Mouse (Mus musculus) embryo, embryonic 9.5 days (tissue): ENCODE measurements at regions not wholly inside any gene's neighbourhood (a gene's known extent, or its start where the extent isn't known, plus 50 kb on each side); places are given as distances from the start of the nearest gene placed in this dataset.

Source experiments
- DNase-seq: peaks from one replicate; pipeline ENCODE4 v3.0.0-alpha.2; 2017; ENCODE audit errors: extremely low spot score

- DNase-seq, result peak; percentile 2
These were observed 59.2 kb downstream of the Areg start for GRCm38 (mm10) chr5:91198620-91199019.

- DNase-seq, result no peak
These were observed 61.0 kb downstream of the Areg start for GRCm38 (mm10) chr5:91200448-91200847.

DNA sequence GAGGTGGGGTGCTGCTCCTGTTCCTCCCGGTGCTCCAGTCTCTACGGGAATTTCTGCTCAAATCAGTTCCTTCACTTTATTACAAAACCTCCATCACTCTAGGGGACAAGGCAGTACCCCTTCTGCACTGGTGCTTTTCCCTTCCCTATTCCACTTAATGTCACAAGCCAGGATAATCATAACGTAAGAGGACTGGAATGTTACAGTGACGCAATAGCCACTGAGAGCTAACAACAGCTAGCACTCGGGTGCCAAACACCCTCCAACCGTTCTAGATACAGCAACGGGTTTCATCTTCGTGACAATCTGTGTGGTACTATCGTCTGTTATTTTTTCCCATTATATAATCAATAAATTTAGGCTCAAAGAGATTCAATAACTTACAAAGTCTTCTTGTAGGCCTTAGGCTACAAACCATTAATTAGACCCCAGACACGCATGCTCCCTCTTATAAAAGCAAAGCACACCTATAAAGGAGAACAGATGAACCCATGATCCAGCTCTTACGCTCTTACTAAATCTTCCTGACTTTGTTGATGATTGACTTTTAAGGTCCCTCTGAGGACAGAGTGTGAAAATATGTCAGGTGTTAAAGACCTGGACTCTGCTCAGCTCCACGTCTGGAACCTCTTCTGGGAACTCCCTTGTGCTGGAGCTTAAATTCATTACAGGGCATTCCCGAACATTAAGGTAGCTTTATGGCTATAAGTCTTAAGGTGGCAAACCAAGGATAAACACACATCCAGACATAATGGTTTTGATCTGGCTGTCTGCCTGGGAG, 65.0 kb downstream of the Areg start:
- DNase-seq, result no peak

DNA sequence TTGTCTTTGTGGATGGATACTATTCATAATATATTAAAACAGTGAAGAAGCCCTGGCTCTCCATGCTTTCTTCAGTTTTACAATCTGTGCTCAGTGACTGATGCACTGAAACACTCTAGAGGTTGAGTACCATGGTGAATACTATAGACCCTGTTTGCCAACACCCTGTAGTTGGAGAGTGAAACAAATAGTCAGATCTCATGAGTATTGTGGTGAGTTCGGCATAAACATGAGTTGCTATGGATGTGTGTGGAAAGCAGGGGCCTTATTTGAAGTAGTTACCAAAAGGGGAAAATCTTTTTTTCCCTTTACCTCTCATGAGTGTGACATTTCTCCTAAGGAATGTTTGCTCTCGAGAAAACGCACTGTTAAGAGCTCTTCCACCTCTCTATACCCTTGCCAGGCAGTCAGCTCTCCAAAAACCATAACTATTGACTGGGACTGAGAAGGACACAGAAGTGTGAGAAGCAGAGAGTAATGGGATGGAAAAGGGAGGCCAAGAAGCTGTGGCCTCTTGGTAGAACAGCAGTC, 66.0 kb downstream of the Areg start:
- DNase-seq, result no peak

DNA sequence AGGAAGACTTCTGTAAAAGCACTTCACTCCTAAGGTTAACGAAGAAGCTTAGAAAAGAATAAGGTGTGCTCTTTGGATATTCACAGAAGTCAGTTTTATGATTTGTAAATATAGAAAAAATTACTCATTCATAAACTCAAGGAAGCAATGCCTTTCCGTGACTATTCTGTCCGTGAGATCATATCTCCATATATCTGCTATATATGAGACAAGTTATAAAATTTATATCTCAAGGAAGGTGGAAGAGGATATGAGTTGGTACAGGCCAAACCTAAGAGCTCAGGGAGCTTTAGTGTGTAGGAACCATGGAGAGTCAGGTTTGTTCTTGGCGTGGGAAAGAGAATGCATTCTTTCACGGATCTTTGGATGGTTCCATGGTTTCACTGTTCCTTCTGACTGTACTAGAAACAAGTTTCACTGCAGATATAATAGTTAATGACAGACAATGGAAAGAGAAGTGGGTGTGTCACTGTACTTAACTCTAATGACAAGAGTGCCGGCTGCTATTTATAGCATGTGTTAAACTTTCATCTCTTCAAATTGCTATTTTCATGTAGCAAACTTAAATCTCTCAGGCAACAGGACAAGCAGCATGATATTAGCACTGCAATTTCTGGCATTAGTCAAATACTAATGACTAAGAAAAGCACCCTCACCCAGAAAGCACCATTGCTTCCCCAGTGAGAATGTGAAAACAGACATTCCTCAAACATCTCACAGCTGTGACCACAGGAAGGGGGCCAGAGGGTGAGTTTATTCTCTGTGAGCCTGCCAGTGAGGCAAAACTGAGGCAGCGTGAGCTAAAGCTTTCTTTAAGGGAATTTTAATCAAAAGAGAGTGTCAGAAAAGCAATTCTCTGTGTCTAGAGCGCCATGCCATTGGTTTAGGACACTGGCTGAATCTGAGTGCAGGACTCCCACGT, 67.4 kb downstream of the Areg start:
- no peak for DNase-seq

GRCm38 (mm10) chr5:91220174-91220573, 80.8 kb downstream of the Areg start:
- no peak for DNase-seq

- no peak for DNase-seq
These were observed 102.3 kb downstream of the Areg start for GRCm38 (mm10) chr5:91241656-91242055.

DNA sequence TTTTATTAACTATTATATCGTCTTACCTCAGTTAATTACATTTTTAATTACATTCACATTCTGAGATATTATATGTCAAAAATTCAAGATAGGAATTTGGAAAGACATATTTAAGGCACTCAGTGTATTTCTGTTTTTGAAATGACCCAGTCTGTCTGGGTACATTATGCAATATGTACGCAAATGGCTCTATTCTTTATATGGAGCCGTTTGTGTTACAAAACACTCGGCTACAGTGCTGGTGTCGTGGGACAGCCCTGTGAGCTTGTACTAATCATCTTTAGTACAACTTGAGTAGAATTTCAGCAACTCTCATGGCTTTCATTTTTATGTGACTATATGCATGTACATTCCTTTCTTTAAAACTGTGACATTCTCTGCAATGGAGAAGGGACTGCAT, 108.0 kb downstream of the Areg start:
- no peak for DNase-seq

- no peak for DNase-seq
These were observed 122.5 kb downstream of the Areg start for GRCm38 (mm10) chr5:91261895-91262294.

- DNase-seq, result no peak
These were observed 123.1 kb downstream of the Areg start for GRCm38 (mm10) chr5:91262526-91262925.

DNA sequence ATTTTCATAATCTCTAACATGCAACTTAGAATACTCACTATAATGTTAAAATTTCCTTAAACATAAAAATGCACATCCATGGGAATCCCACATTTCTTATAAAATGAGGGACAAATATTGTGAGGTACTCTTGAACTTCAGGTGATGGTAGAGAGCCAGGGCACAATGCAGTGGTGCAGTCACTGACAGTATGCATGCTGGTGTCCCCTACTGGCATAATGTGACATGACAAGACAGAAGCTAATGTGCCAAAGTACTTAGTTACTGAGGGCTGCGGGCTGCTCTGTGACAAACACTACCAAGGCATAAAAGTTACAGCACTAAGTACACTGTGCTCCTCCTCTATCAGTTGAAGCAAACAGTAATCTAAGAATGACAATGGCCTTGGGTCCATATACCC, 131.3 kb downstream of the Areg start:
- no peak for DNase-seq

DNA sequence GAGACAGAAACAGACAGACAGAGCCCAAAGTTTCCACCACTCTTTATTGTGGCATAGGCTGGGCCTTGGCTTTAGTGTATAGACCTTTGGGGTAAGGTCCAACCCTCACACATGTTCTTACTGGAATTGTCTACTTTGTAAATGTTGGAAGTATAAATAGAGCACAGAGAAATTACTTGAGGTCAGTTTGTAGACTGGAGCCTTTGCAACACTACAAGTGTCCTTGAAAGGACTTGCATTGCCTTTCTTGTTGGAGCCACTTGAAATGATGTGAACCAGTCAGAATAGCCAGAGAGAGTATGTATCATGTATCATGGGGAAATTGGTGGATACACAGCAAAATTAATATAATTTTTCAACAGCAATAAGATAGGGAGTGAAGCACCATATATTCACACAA, 131.4 kb downstream of the Btc start:
- DNase-seq, result no peak

GRCm38 (mm10) chr5:91274411-91274810, 128.4 kb downstream of the Btc start:
- DNase-seq, result no peak

GRCm38 (mm10) chr5:91278466-91278865, 124.3 kb downstream of the Btc start:
- no peak for DNase-seq

GRCm38 (mm10) chr5:91279464-91279863, 123.3 kb downstream of the Btc start:
- DNase-seq, result no peak

- DNase-seq, result no peak
These were observed 119.8 kb downstream of the Btc start for GRCm38 (mm10) chr5:91282969-91283368.

DNA sequence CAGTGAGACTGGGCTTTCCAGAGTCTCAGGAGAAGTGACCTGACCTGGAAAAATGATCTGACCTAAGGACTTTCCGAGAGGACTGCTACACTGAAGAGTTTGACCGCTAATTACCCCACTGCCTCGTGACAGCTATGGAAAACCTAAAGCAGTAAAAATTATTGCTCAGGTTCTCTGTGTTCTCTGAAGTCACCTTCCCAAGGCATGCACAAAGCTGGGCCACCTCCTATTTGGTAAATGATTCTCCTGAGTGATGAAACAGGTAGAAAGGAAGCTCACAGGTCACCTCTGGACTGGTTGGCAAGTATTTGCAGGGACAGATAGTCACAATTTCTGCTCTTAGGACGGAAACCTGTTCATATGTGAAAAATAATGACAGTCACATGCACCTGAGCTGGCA, 109.7 kb downstream of the Btc start:
- no peak for DNase-seq

DNA sequence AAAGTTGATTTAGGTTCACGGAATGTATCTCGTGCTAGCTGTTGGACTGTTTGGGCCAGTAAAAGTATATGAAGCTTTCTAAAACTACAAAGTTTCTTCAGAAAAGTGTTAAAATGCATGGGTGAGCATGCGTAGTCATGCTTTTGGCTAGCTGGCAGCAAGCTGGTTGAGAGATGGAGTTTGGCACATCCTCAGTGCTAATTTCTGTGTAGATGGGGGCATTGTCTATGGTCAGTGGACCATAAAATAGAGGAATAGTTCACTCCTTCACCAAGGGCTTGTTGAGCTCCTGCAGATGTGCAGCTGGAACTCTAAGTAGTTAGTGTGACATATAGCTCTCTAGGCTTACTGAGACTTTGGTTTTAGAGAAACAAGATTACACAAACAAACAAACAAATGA, 107.8 kb downstream of the Btc start:
- no peak for DNase-seq

DNA sequence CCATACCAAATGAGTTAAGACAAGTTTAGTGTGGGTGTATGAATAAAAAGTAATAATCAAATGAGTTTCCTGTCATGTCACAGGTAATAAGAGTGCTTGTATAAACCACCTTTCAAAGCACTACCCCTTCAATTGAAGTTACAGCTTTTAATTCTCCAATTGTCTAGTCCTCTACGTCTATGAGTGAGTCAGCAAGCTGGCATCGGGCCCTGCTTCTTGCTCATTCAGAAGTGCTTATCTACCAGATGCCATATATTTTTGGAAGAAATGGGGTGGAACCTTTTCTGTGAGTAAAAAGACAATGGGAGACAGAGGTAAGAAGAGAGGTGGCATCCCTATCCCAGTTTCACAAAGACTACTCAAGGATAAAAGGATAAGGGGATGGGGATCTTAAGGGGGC, 105.7 kb downstream of the Btc start:
- DNase-seq, result no peak

GRCm38 (mm10) chr5:91302114-91302513, 100.7 kb downstream of the Btc start:
- DNase-seq, result no peak

DNA sequence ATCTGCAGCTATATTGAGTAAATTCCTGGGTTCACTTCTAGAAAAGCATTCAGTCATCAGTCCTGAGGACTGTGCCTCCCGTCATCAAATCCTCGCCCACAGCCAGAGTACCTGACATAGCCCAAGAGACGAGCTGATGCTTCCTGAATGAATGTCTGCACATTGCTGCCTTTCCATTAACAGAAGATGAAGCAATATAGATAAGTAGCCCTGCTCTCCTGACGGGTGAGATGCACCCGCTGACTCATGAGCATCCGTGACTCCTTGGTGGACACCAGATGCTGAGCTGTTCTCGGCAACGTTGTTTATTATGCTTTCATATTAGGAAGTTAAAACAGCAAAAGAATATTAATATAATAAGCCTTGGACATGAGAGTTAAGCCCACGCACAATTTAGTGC, 99.9 kb downstream of the Btc start:
- no peak for DNase-seq

DNA sequence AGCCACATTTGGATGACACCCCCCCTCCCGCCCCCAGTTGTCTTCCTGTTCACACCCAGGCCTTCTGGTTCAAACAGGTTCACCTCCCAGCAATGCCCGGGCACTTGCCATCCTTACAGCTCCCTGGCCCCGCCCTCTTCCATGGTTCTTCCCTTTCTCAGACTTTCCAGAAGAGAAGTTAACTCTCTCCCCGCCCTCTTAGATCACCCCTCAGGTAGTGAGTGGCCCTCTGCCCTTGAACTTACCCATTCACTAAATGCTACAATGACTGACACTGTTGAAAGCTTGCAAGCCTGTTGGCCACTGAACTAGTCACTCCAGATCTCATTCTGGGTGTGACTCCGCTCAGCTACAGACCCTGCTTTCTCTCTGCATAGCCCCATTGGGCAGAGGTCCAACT, 99.1 kb downstream of the Btc start:
- no peak for DNase-seq

GRCm38 (mm10) chr5:91307031-91307430, 95.8 kb downstream of the Btc start:
- no peak for DNase-seq
